Mouse (Mus musculus) small intestine, adult 2 months (tissue): Measurements from ENCODE around the gene Hist1h2bg. TPM values are rescaled to one million over a fixed set of nuclear protein-coding genes. Genes with fewer than 3 reads are reported as not detected.
"Not testable (repeated sequence)": the region's sequence is repeated elsewhere in the genome, so short reads cannot be mapped to it uniquely, and the experiment has no call there.

Experiments
- H3K27ac ChIP-seq: fragments of 200-500 bp; 2 replicates; pipeline ENCODE4 v1.5.1; 2012; ENCODE audit warnings: low read depth, low read length, control low read depth, inconsistent platforms; ENCODE audit not compliant: insufficient read depth
- H3K27me3 ChIP-seq: fragments of 200-500 bp; 2 replicates; pipeline ENCODE4 v1.6.1; 2012; ENCODE audit warnings: mild to moderate bottlenecking, moderate library complexity, low read length, inconsistent platforms; ENCODE audit not compliant: control insufficient read depth, insufficient read depth
- H3K36me3 ChIP-seq: fragments of 200-500 bp; 2 replicates; pipeline ENCODE4 v1.6.1; 2012; ENCODE audit warnings: mild to moderate bottlenecking, low read length, control low read depth, inconsistent platforms; ENCODE audit not compliant: control insufficient read depth, insufficient read depth
- H3K4me1 ChIP-seq: fragments of 200-500 bp; 2 replicates; pipeline ENCODE4 v1.6.1; 2012; ENCODE audit warnings: low read length, inconsistent platforms, mixed read lengths; ENCODE audit not compliant: control insufficient read depth, insufficient read depth, insufficient read length
- H3K4me3 ChIP-seq: fragments of 200-500 bp; 2 replicates; pipeline ENCODE4 v1.5.1; 2012; ENCODE audit warnings: low read depth, mild to moderate bottlenecking, control low read depth, inconsistent platforms, low read length, moderate library complexity
- CTCF ChIP-seq: fragments of 200-500 bp; IDR thresholded peaks from 2 replicates; pipeline ENCODE4 v1.5.1; 2012; ENCODE audit warnings: low read depth, mild to moderate bottlenecking, control low read depth, inconsistent platforms, low read length, moderate library complexity, mixed read lengths; ENCODE audit not compliant: insufficient replicate concordance, insufficient read length; ENCODE audit errors: extremely low read depth
- POLR2A ChIP-seq: fragments of 200-500 bp; IDR thresholded peaks from 2 replicates; pipeline ENCODE4 v1.6.1; 2012; ENCODE audit warnings: low read depth, mild to moderate bottlenecking, control low read depth, inconsistent platforms, low read length, moderate library complexity
- WGBS: fragments of 180-500 bp; shearing (Covaris S2); methylation state at CpG from one replicate; pipeline ENCODE4 v1.1.7; 2018; 5-methylcytosine and 5-hydroxymethylcytosine counted together
- polyA plus RNA-seq: library from polyadenylated mRNA; depleted of rRNA; stranded (reverse); fragments of >200 nt; gene quantifications from 2 replicates; pipeline ENCODE4 v1.2.3, GENCODE M21; 2012

Gene Hist1h2bg
- polyA plus RNA-seq, 1 experiment, result 51.3 TPM

DNA sequence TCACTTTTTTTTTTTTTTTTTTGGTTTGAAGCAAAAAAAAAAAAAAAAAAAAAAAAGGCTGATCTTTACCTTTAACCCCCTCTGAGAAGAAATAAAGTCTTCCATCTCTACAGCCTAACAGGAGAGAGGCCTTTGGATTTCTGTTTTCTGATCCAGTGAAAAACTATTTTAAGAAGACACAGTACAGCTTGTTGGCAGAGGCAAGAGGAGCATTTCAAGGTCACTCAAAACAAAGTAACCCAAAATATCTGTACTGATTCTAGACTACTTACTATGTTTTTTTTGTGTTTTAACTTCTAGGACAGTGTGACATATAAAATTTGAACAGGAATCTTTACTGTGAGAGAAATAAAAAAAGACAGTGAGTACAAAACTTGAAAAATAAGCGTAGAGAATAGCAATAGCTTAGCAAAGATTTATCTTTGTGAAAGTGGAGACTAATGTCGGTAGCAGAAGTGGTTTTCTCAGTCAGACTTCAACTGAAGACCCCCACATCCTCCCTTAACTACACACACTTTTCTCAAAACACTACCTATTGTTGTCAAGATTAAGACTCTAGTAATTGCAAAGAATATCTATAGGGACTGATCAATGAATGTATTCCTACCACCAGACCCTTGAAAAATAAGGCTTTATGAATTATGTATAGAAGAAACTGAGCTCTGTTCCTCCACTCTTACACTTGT lies 41.6 kb upstream of the Hist1h2bg start:
- TF ChIP-seq CTCF (no peak), POLR2A (no peak)
- WGBS, result 21% methylated on average over 2 of the region's 2 CpGs
- no peak overlapping the region for H3K4me3 ChIP-seq
- H3K27me3 ChIP-seq, result no peaks in the 10 kb centered on the region
- H3K4me1 ChIP-seq, result peaks cover 3% of the 10 kb centered on the region; the same call in 1 of the 2 replicates
- H3K27ac ChIP-seq, result no peak overlapping the region
- no peaks in the 10 kb centered on the region for H3K36me3 ChIP-seq

DNA sequence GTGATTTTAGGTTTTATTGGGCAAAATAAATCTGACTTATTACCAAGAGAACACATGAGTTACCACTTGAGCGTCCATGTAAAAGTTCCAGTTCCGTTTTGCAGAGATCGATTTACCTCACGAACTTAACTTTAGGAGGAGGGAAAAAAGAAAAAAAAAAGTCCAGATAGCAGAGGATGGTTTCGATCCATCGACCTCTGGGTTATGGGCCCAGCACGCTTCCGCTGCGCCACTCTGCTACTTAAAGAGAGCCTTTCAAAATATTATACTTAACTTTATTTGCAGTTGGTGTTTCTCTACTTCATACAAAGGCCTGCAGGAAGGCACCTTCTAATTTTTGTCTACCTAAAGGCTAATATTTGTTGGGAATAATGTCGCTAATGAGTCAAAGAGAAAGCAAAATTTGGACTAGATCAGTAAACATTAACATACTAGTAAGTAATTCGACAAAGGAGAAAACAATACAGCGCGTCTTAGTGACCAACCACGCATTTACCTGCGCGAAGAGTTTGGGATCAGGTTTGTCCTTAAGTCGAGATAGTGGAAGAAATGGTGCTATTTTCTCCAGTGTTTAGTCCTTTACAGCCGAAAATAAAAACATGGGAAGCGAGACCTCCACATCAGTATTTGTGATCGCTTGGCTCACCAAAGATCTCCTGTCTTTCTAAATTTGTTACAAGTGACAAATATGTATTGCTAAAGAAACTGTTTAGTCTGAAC lies 40.9 kb upstream of the Hist1h2bg start:
- Histone ChIP-seq H3K36me3 (no peaks in the 10 kb centered on the region), H3K4me3 (peak overlapping the region; percentile 66), H3K4me1 (peaks cover 4% of the 10 kb centered on the region; the same call in 1 of the 2 replicates), H3K27me3 (no peaks in the 10 kb centered on the region), H3K27ac (peak overlapping the region; percentile 99)
- WGBS, result under 1% methylated on average over 20 of the region's 20 CpGs
- TF ChIP-seq CTCF (no peak), POLR2A (no peak)

DNA sequence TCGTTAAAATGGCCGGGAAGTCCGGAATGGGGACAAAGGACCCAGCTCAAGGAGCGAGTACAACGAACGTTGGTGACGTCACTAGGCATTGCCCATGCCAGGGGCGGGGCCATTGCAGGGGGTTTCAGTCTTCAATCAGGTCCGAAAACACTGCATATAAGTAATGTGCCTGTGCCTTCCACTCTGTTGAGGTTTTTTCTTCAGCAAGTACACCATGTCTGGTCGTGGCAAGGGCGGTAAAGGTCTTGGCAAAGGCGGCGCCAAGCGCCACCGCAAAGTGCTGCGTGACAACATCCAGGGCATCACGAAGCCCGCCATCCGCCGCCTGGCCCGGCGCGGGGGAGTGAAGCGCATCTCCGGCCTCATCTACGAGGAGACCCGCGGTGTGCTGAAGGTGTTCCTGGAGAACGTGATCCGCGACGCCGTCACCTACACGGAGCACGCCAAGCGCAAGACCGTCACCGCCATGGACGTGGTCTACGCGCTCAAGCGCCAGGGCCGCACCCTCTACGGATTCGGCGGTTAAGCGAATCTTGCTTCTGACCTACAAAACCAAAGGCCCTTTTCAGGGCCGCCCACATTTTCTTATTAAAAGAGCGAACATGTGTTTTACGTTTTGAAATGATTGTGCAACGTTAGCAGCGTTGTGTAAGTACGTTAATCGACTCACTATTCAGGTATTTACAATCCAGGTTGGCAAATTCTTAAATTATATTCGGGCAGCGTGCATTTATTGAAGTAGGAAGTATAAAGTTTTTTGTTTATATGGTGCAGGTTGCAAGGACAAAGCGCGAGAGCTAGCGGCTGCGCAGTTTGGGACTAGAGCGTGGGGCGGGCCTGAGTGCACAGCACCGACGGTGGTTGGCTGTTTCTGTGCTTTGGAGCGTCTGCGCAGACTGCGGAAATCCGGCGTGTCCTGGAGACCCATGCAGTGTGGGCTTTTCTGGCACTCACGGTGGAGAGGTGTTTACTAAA lies 40.0 kb upstream of the Hist1h2bg start, which contains the start of gene Hist1h4h:
Gene Hist1h4h, plus strand, starts transcription at position 150 of the 975 bp plus-strand sequence.
- TF ChIP-seq CTCF (no peak), POLR2A (peak; percentile 89)
- Histone ChIP-seq H3K36me3 (no peaks in the 10 kb centered on the region), H3K27ac (peak within 1 kb of the TSS; percentile 99), H3K27me3 (no peaks in the 10 kb centered on the region), H3K4me1 (peaks cover 4% of the 10 kb centered on the region; the same call in 1 of the 2 replicates), H3K4me3 (peak within 1 kb of the TSS; percentile 66)
- under 1% methylated on average over 63 of the region's 70 CpGs for WGBS

DNA sequence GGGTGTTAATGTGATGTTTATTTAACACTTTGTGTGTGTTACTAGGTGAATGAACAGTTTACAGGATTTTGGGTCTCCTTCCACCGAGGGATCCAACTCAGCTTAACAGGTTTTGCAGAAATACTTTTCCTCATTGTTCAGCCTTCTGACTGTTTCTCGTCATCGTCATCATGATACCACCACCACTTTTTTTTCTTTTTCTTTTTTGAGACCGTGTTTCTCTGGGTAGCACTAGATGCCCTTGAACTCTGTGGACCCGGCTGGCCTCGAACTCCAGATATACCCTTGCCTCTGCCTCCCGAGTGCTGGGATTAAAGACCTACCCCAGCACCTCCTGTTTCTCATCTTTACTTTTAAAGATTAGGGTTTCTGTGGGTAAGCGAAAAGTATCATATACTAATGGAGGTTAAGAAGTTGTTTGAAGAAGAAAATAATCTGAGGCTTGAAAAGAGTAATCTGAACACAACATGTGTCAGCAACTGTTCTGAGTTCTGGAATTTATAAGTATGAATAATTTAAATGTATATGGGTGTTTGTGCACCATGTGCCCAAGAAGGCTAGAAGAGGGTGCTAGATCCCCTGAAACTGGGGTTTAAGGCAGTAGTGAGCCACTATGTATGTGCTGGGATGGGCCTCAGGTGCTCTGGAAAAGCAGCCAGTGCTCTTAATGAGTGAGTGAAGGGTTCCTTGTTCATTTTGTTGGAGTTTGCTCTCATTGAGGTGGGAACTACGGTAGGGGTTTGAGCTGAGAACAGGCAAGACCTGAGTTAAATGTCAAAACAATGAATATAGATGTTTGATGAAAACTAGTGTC lies 38.7 kb upstream of the Hist1h2bg start:
- no peak overlapping the region for H3K4me3 ChIP-seq
- peaks cover 5% of the 10 kb centered on the region; the same call in 1 of the 2 replicates for H3K4me1 ChIP-seq
- peak overlapping the region; percentile 99; the same call in 1 of the 2 replicates for H3K27ac ChIP-seq
- H3K36me3 ChIP-seq, result no peaks in the 10 kb centered on the region
- 12% methylated on average over 9 of the region's 9 CpGs for WGBS
- TF ChIP-seq CTCF (no peak), POLR2A (no peak)
- no peaks in the 10 kb centered on the region for H3K27me3 ChIP-seq

DNA sequence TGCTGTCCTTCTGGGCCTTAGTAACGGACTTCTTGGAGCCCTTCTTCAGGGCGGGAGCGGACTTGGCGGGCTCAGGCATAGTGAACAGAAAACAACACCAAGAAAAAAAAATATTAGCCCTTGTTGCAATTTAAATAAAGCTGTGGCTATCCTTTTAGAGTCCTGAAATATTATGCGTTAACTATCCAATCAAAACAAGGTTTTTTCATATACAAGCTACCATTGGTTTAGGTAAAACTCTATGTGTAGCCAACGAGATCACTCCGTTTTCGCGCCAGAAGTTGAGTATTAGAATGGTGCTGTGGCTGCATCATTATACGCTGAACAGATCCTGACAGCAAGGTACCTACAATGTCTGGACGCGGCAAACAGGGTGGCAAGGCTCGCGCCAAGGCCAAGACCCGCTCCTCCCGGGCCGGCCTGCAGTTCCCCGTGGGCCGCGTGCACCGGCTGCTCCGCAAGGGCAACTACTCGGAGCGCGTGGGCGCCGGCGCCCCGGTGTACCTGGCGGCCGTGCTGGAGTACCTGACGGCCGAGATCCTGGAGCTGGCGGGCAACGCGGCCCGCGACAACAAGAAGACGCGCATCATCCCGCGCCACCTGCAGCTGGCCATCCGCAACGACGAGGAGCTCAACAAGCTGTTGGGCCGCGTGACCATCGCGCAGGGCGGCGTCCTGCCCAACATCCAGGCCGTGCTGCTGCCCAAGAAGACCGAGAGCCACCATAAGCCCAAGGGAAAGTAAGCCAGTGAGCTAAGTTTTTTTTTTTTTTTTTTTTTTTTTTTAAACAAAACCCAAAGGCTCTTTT lies 37.4 kb upstream of the Hist1h2bg start, which contains the start of gene Hist1h2af:
Gene Hist1h2af, plus strand, starts transcription at position 347 of the 808 bp plus-strand sequence.
- not testable (repeated sequence) for H3K36me3 ChIP-seq, H3K27me3 ChIP-seq, H3K4me1 ChIP-seq
- under 1% methylated on average over 28 of the region's 53 CpGs for WGBS
- Histone ChIP-seq H3K4me3 (peak within 1 kb of the TSS; percentile 53), H3K27ac (peak within 1 kb of the TSS; percentile 85)
